Mouse (Mus musculus) right cerebral cortex, postnatal 4 days (tissue): ENCODE results near the gene Gm16434.
"Not testable (repeated sequence)": the region's sequence is repeated elsewhere in the genome, so short reads cannot be mapped to it uniquely, and the experiment has no call there.

Experiments
- DNase-seq: peaks from one replicate; pipeline ENCODE4 v3.0.0-alpha.2; 2022

Gene Gm16434

GRCm38 (mm10) chr14:7194440-7194839, at the start of gene Gm16434:
Gene Gm16434 (minus strand): TSS chr14:7194540.
- not testable (repeated sequence) for DNase-seq

GRCm38 (mm10) chr14:7243498-7243897, 49.2 kb upstream of the Gm16434 start:
- peak; percentile 1 for DNase-seq

GRCm38 (mm10) chr14:7200070-7200469, 5.7 kb upstream of the Gm16434 start:
- DNase-seq, result peak; percentile 1

- DNase-seq, result peak; percentile 12
These were observed 19.8 kb downstream of the Gm16434 start, which contains the start of gene Gm3512 for GRCm38 (mm10) chr14:7174483-7174971. Gene Gm3512 (minus strand): TSS chr14:7174533.
